Mouse (Mus musculus) cerebellum, adult 2 months (tissue): ENCODE results near the gene Krtap5-4. TPM values are rescaled to one million over a fixed set of nuclear protein-coding genes. Genes with fewer than 3 reads are reported as not detected.
"Not testable (repeated sequence)": the region's sequence is repeated elsewhere in the genome, so short reads cannot be mapped to it uniquely, and the experiment has no call there.

Experiments used
- DNase-seq, 2 experiments: peaks; one replicate each; pipeline ENCODE4 v3.0.0; 2021
- H3K27ac ChIP-seq: fragments of 200-500 bp; 2 replicates; pipeline ENCODE4 v1.5.1; 2012; ENCODE audit warnings: low read length, control low read depth, inconsistent platforms; ENCODE audit not compliant: insufficient read depth
- H3K27me3 ChIP-seq: fragments of 200-500 bp; 2 replicates; pipeline ENCODE4 v1.6.1; 2012; ENCODE audit warnings: inconsistent platforms, mild to moderate bottlenecking, low read length, moderate library complexity; ENCODE audit not compliant: control insufficient read depth, insufficient read depth
- H3K4me1 ChIP-seq: fragments of 200-500 bp; 2 replicates; pipeline ENCODE4 v1.6.1; 2011; ENCODE audit warnings: low read length; ENCODE audit not compliant: control insufficient read depth, insufficient read depth
- H3K4me3 ChIP-seq: fragments of 200-500 bp; replicated peaks from 2 replicates; pipeline ENCODE3; 2011; ENCODE audit warnings: mild to moderate bottlenecking, low read depth, low read length, control low read depth; ENCODE audit not compliant: insufficient read depth
- CTCF ChIP-seq: fragments of 200-500 bp; IDR thresholded peaks from 2 replicates; pipeline ENCODE4 v1.5.1; 2011; ENCODE audit warnings: low read depth, mild to moderate bottlenecking, control low read depth, low read length, moderate library complexity, borderline replicate concordance; ENCODE audit not compliant: insufficient read depth
- POLR2A ChIP-seq: fragments of 200-500 bp; IDR thresholded peaks from 2 replicates; pipeline ENCODE4 v1.6.1; 2011; ENCODE audit warnings: low read length, control low read depth, borderline replicate concordance; ENCODE audit not compliant: insufficient read depth
- WGBS: fragments of 180-500 bp; shearing (Covaris S2); methylation state at CpG from one replicate; pipeline ENCODE4 v1.1.7; 2018; 5-methylcytosine and 5-hydroxymethylcytosine counted together
- polyA plus RNA-seq: library from polyadenylated mRNA; depleted of rRNA; stranded (reverse); fragments of >200 nt; gene quantifications from 2 replicates; pipeline ENCODE4 v1.2.3, GENCODE M21; 2012

The Krtap5-4 gene
- polyA plus RNA-seq, 1 experiment, result not detected

- Histone ChIP-seq H3K4me3 (peak overlapping the region; percentile 37), H3K27ac (no peak overlapping the region), H3K4me1 (no peaks in the 10 kb centered on the region), H3K27me3 (no peaks in the 10 kb centered on the region)
- 21% methylated on average over 23 of the region's 23 CpGs for WGBS
- TF ChIP-seq CTCF (peak; percentile 46; the same call in 1 of the 2 replicates), POLR2A (no peak)
- peak; percentile 56 to 61 for DNase-seq
Observed at GRCm38 (mm10) chr7:142285130-142285835, 18.1 kb upstream of the Krtap5-4 start.

GRCm38 (mm10) chr7:142285910-142286612, 17.3 kb upstream of the Krtap5-4 start:
- H3K4me1 ChIP-seq, result not testable (repeated sequence)
- WGBS, result 92% methylated on average over 9 of the region's 9 CpGs

GRCm38 (mm10) chr7:142293851-142294250, 9.5 kb upstream of the Krtap5-4 start:
- TF ChIP-seq CTCF, result peak; percentile 62
- WGBS, result 0% methylated on average over 2 of the region's 2 CpGs
- DNase-seq, result peak; percentile 27 to 41

More at GRCm38 (mm10) chr7:142285910-142286612, 17.3 kb upstream of the Krtap5-4 start:
- H3K4me3 ChIP-seq, H3K27ac ChIP-seq, DNase-seq, H3K27me3 ChIP-seq: not testable (repeated sequence)

GRCm38 (mm10) chr7:142295418-142295817, 7.9 kb upstream of the Krtap5-4 start:
- no peak for DNase-seq
- no peak overlapping the region for H3K4me3 ChIP-seq
- no peaks in the 10 kb centered on the region for H3K27me3 ChIP-seq
- H3K4me1 ChIP-seq, result no peaks in the 10 kb centered on the region
- no peak for TF ChIP-seq CTCF
- no peak for TF ChIP-seq POLR2A
- H3K27ac ChIP-seq, result no peak overlapping the region

More at GRCm38 (mm10) chr7:142293851-142294250, 9.5 kb upstream of the Krtap5-4 start:
- not testable (repeated sequence) for H3K27ac ChIP-seq, H3K4me1 ChIP-seq, H3K27me3 ChIP-seq, H3K4me3 ChIP-seq

GRCm38 (mm10) chr7:142296108-142296507, 7.2 kb upstream of the Krtap5-4 start:
- H3K27ac ChIP-seq, DNase-seq, H3K27me3 ChIP-seq, H3K4me3 ChIP-seq, H3K4me1 ChIP-seq: not testable (repeated sequence)
- 27% methylated on average over 4 of the region's 4 CpGs for WGBS

- H3K4me1 ChIP-seq, DNase-seq, H3K27ac ChIP-seq, H3K27me3 ChIP-seq, H3K4me3 ChIP-seq: not testable (repeated sequence)
Observed at GRCm38 (mm10) chr7:142297018-142297417, 6.3 kb upstream of the Krtap5-4 start, which contains the start of gene Krtap5-1. Gene Krtap5-1 (minus strand): TSS chr7:142297118.

GRCm38 (mm10) chr7:142303929-142304328, 580 bp downstream of the Krtap5-4 start:
- not testable (repeated sequence) for H3K4me3 ChIP-seq, H3K4me1 ChIP-seq, H3K27ac ChIP-seq, DNase-seq, H3K27me3 ChIP-seq
- 83% methylated on average over 1 of the region's 1 CpGs for WGBS

- 33% methylated on average over 5 of the region's 5 CpGs for whole genome bisulfite sequencing
- H3K4me3 ChIP-seq, result no peak overlapping the region
- TF ChIP-seq CTCF (no peak), POLR2A (no peak)
Observed at GRCm38 (mm10) chr7:142314600-142315285, 11.4 kb downstream of the Krtap5-4 start.

More at GRCm38 (mm10) chr7:142314600-142315285, 11.4 kb downstream of the Krtap5-4 start:
- Histone ChIP-seq H3K27ac (no peak overlapping the region), H3K4me1 (no peaks in the 10 kb centered on the region), H3K27me3 (no peaks in the 10 kb centered on the region)
- no peak for DNase-seq
